Mouse (Mus musculus) ES-CJ7 (cell line): Measurements from ENCODE around the gene H13.
A peak's percentile ranks its signal among the peaks of the same experiment; 100 is the strongest.

Experiments used
- DNase-seq: peaks from one replicate; pipeline ENCODE4 v3.0.0; 2011; ENCODE audit warnings: low read depth, low spot score

The H13 gene

DNA sequence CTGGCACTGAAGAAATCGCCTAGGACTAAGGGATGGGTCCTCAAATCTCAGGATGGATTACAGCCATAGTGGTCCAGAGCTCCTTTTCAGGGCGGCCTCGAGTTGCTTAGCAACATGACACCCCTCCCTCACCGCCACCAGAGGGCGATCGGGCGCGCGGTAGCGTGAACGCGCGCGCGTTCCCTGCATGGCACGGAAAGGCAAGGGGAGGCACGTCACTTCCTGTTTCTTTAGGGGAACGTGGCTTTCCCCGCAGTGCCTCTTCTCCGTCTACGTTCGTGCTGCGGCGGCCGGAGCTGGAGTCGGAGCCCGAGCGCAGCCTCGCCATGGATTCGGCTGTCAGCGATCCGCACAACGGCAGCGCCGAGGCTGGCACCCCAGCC lies at the start of gene H13:
Gene H13, plus strand, starts transcription at position 206 of the 383 bp plus-strand sequence.
- peak; percentile 96 for DNase-seq

DNA sequence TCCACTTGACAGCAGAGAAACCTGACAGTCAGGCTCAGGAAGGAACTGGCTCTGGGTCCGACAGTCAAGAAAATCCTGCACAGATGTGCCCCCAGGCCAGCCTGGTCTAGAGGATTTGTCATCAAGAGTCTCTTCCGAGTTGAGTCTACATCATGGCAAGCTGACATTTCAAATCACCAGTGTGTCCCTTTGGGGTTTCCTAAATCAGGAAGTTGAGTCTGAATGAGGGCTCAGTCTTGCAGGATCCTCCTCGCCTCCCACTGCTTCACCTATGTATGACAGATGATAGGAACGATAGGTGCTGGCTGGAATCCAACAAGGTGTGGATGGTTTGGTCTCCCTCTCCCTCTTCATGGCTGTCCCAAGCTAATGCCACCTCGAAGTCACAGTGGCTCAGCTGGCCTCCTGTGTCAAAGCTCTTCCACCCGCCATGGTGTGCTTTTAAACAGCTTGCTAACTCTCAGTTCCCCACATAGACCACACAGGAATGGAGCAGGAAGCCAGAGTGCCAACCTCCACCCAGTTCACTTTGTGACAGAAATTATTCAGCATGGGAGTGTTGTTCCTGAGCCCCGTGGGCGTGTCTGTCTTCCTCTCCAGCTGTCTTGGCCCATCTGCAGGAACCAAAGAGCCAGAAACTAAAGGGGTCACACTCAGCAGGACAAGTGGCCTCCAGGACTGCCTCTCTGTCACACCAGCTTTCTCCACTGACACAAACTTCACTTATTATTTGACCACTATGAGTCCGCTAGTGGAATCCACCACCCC lies 48.7 kb upstream of the H13 start:
- DNase-seq, result no peak

DNA sequence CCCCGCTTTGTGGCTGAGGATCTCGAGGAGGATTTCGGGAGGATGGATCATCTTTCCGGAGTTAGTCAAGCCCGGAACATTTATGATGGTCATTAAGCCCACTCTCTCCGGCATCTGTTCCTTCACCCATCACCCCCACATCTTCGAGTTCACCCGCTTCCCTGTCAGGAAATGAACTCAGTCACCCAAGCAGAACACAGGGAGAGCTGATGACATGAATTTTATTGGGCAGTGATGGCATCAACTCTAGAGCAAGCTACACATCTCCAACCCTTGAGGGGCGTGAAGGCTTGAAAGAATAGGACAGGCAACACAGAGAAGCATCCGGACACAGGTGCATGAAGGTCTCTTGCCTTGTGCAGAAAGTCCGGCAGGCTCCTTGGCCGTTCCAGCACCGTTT lies 47.1 kb upstream of the H13 start:
- DNase-seq, result no peak

DNA sequence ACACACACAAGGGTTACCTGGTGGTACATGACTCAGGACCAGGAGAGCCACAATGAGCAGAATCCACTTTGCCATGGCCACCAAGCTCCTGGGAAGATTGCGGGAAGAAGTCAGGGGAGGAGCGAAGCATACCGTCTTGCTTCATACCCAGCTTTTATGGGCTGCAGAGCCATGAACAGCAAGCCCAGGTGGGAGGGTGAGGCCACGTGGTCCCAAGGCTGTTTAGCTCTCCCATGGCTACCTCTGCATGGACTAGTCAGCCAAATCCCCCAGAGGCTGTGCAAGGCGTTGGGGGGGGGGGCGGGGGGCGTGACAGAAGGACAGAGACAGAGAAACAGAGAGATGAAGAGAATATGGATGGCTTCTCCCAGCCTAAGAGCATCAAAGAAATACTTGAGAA lies 46.3 kb upstream of the H13 start, which contains the start of gene Defb25:
Gene Defb25, minus strand, starts transcription at position 101 of the 400 bp plus-strand sequence.
- DNase-seq, result no peak

DNA sequence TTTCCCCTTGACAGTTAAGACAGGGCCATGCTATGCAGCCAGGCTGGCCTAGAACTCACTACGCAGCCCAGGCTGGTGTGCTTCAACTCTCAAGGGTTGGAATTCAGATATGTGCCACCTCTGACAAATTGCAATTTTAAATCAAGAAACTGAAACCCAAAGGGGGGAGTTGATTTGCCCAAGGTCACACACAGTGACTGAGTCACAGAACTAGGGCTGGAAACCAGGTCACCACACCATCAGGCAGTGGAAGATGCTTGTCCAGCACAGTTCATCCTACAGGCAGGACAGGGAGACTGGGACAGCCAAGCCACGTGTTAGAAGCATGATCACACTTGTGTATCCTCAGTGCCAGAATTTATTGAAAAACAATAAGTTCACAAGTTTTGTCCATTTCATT lies 44.7 kb upstream of the H13 start:
- no peak for DNase-seq

DNA sequence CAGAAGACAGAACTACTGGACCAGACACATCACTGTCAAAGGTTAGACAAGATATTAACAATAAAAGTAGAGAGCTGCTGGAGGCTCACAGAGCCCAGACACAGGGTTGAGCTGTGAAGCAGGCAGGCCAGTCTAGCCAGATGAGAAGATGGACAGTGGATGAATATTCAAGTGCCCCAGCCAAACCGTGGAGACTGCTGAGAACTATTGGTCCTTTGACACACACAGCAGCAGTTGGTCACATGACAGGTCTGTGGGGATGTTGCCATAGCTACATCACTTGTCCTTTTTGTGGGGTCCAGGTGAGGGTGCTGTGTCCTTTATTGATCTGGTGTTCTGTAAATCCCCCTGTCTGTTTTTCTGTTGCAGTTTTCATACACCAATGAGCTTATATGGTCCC lies 44.0 kb upstream of the H13 start:
- DNase-seq, result no peak

DNA sequence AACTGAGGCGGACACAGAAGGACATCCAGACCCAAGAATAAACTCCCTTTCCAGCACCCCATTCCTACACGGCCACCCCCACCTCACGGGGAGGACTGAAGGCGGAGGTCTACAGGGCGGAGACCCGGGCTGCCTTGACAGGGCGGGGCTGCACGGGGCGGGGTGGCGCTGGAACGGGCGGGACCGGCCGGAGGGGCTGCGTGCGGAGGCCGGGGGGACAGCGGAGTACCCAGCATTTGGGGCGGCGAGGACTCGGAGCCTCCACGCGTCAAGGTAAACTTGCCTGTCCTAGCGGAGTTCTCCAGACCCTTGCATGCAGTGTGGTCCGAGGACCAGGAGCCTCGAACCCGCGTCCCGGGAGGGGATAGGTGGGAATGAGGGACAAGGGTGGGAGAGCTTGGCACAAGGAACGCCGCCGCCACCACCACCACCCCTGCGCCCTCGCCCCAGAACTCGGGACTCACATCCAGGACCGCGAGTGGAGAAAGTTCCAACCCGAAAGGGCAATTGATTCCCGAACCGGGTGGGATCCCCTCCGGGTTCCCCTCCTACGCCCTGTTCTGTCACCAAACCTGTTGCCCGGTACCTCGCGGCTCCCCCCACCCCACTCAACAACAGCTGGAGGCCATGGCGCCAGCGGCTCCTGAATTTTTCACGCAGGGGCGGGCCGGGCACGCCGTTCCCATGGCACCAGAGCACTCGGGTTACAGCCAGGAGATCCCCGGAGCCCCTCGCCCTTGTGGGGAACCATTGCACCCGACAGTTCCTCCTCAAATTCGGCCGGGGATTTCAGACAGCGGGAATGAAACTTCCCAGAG lies 42.3 kb upstream of the H13 start, which contains the start of gene Rem1:
Gene Rem1, plus strand, starts transcription at position 178 of the 818 bp plus-strand sequence.
- DNase-seq, result no peak

DNA sequence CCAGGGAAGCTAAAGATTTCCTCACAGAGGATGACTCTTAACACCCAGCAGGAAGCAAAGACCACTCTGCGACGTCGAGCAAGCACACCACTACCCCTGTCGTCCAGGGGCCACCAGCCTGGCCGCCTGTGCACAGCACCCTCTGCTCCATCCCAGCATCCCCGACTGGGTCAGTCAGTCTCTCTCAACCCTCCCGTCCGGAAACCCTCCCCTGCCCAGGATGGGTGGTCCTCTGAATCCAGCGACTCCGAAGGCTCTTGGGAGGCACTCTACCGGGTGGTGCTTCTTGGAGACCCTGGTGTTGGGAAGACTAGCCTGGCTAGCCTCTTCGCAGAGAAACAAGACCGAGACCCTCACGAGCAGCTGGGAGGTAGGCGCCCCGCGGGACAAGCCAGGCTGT lies 41.2 kb upstream of the H13 start:
- no peak for DNase-seq

DNA sequence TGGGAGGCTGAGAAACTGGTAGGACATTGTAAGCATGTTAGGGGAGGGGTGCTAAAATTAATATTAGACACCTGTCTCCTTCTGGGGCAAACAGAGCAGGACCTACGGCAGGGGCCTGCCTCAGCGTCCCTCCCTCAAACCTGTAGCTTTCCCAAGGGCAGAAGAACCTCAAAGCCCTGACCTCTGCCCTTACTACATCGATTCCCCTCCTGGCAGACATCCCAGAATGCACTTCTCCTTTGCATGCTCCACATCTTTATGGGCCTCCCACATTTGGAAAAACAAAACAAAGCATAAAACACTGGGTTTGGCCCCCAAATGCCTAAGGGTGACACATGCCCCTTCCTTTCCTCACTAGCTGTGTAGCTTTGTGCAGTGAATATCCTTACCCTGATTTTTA lies 40.0 kb upstream of the H13 start:
- DNase-seq, result no peak

DNA sequence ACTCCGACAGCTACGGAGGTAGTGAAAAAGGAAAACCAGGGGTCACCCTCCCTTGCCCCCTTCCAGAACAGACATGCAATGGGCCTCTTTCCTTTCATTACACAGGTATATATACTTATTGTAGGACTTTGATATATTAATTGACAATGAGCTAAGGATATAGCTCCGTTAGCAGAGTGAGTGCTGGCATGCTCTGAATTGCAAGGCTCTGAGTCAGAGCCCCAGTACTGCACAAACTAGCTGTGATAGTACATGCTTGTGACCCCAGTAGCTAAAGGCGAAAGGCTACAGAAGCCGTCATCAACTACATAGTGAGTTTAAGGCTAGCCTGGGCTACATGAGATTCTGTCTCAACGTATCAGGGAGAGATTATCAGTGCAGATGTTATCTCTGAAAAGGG lies 39.4 kb upstream of the H13 start:
- DNase-seq, result no peak

DNA sequence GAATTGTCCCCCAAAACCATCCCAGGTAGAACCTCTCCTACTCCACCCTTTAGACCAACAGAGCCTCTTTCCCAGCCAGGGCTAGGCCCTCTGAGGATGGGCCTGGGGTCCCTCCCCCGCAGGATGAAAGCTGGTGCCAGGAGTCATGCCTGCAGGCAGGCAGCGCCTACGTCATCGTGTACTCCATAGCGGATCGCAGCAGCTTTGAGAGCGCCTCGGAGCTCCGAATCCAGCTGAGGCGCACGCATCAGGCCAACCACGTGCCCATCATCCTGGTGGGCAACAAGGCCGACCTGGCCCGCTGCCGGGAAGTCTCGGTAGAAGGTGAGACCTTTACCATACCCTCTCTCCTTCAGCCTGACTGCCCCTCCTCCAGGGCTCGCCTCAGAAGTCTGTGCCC lies 35.9 kb upstream of the H13 start:
- no peak for DNase-seq

DNA sequence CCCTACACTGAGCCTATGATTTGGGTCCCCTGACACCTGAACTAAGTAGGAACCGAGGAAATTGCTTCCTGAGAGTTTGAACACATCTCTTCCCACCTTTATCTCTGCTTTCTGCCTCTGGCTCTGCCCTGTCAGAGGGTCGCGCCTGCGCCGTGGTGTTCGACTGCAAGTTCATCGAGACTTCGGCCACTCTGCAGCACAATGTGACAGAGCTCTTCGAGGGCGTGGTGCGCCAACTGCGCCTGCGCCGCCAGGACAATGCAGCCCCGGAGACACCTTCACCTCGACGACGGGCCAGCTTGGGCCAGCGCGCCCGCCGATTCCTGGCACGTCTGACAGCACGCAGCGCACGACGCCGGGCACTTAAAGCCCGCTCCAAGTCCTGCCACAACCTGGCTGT lies 35.0 kb upstream of the H13 start:
- peak; percentile 64 for DNase-seq

DNA sequence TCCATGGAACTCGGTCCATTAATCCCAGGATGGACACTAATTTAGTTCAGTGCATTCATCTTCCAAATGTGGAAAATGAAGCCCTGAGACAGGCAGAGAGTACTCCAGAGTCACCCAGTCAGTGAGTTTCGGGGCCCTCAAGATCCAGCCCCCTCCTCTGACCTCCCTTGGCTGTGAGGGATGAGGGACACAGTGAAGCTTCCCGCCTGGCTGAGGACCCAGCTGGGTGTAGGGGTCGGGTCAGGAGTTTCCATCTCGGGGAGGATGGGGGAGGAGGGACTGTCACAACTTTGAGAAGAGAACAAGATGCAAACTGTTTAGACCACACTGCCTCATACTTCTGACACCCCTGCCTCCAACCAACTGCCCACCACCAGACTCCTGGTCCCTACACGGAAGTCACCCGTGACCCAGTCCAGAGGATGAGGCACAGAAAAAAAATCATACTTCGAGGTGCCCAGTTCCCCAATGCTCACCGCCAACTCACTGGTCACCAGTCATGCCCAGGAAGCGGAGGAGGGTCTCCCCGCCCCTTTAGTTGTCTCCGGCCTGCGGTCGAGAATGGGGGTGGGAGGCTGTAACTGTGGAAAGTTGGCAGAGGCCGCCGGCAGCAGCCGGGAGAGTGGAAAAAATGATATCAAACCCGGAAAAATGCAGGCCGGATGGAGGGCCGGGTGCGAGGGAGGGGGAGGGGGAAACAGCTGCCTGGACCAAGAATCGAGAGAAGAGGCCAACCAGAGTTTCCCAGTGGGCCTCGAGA lies 32.8 kb upstream of the H13 start:
- DNase-seq, result no peak

DNA sequence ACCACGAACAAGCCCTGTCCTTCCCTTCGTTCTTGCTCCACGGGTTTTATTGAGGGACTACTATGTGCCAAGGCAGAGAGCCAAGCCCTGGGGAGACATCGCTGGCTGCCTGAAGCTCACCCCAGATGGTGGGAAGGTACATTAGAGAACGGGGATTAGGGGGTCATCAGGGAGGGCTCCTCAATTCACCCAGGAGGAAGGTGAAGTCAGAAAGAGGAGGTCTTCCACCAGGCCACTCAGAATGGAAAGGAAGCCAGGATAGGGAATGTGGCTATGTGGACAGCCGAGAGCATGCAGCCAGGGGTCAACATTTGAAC lies 32.3 kb upstream of the H13 start:
- DNase-seq, result no peak

DNA sequence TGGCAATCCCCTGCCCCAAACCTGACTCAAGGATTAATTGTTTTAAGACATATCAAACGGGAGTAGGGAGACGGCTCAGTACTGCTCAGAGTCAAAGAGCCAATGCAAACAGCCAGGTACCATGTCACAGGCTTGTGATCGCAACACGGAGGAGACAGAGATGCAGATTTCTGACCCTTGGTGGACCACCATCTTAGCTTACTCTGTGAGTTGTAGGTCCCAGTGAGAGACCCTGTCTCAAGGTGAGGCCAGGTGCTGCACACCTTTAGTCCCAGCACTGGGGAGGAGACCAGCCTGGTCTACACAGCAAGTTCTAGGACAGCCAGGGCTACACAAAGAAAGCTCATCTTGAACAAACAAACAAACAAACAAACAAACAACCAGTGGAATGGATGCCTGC lies 31.9 kb upstream of the H13 start:
- DNase-seq, result no peak

DNA sequence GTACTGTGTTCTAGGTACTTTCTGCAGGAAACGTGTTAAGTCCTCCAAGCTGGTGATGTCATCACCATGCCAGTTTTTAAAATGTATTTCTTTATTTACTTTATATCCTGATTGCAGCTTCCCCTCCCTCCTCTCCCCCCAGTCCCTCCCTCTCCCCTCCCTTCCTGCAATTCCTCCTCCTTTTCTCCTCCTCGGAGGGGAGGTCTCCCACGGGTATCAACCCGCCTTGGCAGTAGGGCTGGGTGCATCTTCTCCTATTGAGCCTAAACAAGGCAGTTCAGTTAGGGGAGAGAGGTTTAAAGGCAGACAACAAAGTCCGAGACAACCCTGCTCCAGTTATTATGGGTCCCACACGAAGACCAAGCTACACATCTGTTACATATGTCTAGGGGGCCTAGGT lies 30.4 kb upstream of the H13 start:
- DNase-seq, result no peak

DNA sequence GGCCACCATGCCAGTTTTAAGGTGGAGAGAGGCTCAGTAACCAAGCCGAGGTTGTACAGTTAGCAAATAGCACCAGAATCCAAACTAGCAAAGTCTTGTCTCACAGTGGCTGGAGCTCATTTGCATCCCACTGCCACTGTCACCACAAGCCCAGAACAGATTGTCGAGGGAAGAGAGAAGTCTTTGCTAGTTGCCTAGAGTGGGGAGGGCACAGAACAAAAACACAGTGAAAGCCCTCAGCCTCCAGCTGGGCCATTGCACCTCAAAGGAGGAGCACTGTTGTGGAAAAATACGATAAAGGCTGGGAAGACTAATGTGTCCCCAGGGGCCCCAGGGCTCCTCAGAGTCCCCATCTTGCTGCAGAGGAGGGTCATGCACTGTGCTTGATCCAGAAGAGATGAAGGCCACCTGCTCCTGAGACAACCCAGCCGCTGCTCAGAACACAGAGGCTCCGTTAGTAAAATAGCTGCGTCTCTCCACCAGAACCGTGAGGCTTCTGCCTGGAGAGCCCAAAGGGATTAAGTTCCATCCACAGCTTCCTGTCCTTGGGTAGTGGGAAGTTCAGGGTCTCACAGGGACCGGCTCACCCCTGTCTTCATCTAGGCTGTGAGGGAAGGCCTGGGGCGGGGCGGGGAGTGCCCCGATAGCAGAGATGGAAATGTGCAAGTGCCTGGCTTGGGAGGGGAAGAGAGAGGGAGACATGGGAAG lies 29.7 kb upstream of the H13 start:
- DNase-seq, result no peak

DNA sequence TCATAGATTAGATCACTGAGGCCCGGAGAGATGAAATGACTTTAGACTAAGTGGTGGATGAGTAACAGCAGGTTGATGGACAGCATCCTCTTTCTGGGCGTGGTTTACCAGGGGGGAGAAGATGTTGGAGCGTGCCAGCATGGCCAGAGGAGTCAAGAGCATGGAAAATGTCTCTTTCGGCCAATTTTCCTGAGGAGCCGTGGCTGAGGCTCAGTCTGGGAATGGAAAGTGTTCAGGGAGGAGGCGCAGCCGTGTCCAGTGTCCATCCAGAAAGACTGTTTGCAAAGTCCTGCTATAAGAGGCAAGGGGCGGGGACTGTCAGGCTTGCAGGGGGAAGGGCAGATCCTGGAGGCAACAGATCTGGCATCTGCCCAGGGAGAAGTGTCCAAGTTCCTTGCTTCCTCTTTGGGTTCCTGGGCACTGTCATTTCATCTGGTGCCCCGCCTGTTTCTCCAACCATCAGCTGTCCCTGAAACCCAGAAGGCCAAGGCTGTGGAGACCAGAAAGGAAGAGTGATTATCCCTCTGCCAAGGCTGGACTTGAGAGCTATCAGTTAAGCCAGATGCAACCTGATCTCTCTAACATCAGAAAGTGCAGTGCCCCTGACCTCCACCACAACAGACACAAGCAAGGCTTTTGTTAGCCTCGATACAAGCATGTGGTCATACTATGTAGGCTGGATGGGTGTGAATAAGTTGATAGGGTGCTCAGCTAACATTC lies 16.2 kb upstream of the H13 start:
- no peak for DNase-seq

DNA sequence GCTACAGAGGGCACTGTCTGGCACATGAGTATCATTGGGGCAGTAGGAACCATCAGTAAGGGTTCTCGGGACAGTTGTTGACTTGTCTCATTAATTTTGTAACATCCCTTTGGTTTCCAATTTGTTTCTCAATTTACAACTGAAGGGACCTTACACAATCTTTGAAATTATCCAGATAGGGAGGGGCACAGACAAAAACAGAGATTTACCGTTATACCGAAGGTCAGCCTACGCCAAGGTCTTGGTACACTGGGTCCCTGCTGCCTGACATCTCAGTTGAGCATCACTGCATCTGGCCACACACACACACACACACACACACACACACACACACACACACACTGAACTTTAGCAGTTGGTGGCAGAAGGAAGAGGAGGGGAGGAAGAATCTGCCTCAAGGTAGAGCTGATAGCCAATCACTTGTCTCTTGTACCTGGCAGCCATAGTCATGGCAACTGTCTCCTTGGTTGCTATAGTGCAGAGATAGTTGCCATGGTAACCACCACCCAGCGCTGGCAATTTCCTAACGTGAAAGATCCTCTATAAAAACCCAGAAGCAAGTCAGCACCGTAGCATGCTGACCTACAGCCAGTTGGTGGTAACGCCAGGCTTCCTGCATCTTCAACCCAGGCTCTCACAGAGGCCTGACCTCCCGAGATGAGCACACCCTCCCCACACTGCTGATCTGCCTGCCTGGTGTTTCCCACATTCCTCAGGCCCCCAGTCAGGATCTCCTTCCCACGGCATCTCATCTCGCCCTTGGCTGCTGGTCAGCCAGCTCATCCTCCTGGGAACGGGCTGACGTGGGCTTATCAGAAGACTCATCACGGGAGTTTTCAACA lies 15.2 kb upstream of the H13 start:
- no peak for DNase-seq

DNA sequence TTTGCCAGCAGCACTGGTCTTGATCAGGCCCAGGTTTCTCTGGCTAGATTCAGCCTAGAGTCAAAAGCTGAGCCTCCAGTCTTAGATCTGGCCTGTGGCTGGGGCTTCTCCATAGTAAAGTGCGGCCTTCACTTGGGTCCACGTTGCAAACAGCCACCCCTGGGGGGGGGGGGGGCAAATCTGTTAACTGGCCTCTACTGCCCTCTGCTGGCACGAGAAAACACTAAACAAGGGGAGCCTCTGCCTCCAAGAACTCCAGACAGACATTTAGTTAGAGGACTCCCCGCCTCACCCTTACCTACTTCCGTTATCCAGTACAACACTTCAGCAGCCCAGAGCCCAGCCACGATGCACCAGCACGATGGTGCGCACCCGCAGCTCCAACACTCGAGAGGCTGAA lies 11.9 kb upstream of the H13 start:
- DNase-seq, result peak; percentile 62
